Comparison of ENCODE assay signal across 14 mouse cellular contexts in genomic region chr8:111887479-111887878, GRCm38 (mm10). TPM values are rescaled to one million over a fixed set of nuclear protein-coding genes. Genes with fewer than 3 reads are reported as not detected.
"Had no signal": no experiment of that assay in that cellular context is flagged by ENCODE, and none has a peak within 500 bp of the region (broad histone marks: within the 10 kb centered on the region; RNA-seq: fewer than 3 reads in every experiment).

No protein-coding gene starts in this region.

- ATAC-seq: intestine, postnatal 0 days had no signal

- H3K9me3 ChIP-seq: neural tube, embryonic 15.5 days had no signal

- H3K36me3 ChIP-seq: neural tube, embryonic 15.5 days had no signal

- H3K4me3 ChIP-seq: myocyte; neural tube, embryonic 15.5 days had no signal

- H3K9ac ChIP-seq: lung, embryonic 14.5 days; neural tube, embryonic 15.5 days had no signal

- H3K4me2 ChIP-seq: neural tube, embryonic 15.5 days had no signal

- DNase-seq: kidney, adult 8-10 months; layer of hippocampus, adult 9-11 months; layer of hippocampus, postnatal 36 days; left cerebral cortex, postnatal 4 days; lung, embryonic 14.5 days; lung, postnatal 14 days; midbrain, embryonic 14.5 days; right cerebral cortex, adult 18-20 months; right cerebral cortex, postnatal 25 days; thymus, postnatal 36 days had no signal

- H3K27ac ChIP-seq: macrophage; neural tube, embryonic 15.5 days had no signal

RNA-seq across cellular contexts. Expression of gene Chst5, which starts 22.8 kb away (rescaled TPM):
- polyA plus RNA-seq: macrophage had no signal
